ENCODE assay signal across 13 mouse cellular contexts in the genomic region with DNA sequence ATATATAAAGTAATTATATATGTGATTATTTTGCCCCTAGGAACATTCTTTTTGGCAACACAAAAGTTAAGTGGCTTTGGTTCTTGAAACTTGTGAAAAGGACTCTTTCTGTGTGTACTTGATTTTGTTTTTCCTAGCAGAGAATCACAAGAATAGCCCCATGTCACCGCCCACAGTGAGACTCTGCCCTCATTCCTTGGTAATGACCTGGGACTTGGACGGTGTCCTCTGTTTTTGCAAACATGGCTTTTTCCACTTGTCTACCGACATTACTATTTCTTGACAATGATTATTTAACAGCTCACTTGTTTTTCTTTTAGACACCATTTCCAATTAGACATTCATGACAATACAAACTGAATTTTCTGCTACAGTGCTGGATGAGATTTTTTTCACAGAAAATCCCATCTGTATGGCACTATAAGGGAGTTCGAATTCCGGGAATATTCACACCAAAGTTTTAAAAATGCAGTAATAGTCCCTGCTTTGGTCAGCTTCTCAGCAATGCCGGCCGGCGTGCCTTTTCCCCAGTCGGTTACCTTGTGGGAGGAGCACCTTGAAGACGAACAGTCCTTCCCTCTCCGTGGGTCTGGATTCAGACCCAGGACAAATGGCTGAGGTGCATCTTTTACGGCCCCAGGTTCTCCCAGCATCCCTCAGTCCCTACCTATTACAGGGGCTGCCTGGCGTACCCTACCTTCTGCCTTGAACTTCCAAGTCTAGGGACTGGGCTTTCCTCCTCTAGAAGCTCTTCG. TPM values are rescaled to one million over a fixed set of nuclear protein-coding genes. Genes with fewer than 3 reads are reported as not detected.
DNase-seq lines count a peak whose midpoint lies in the region; ATAC-seq and TF ChIP-seq lines count a peak whose summit lies in the region.
"Had no signal": no experiment of that assay in that cellular context is flagged by ENCODE, and none has a peak within 500 bp of the region (broad histone marks: within the 10 kb centered on the region; RNA-seq: fewer than 3 reads in every experiment).

No protein-coding gene starts in this region.

- no peak overlapping the region for H3K9ac ChIP-seq in liver, adult 2 months (ENCODE audit: low read depth, low read length)
- no peak overlapping the region for H3K9ac ChIP-seq in liver, postnatal 0 days (replicated peaks)
- H3K9ac ChIP-seq in kidney, postnatal 0 days (ENCODE audit: low read depth, low read length), result no peak overlapping the region
- H3K9ac ChIP-seq in intestine, postnatal 0 days (ENCODE audit: low read depth, low read length), result no peak overlapping the region
- H3K9ac ChIP-seq: embryonic facial prominence, embryonic 13.5 days; forebrain, embryonic 15.5 days; stomach, embryonic 15.5 days had no signal

- no peaks in the 10 kb centered on the region for H3K36me3 ChIP-seq in liver, adult 2 months (ENCODE audit: control insufficient read depth, insufficient read depth, low read length)
- no peaks in the 10 kb centered on the region for H3K36me3 ChIP-seq in liver, postnatal 0 days (replicated peaks; ENCODE audit: insufficient read depth, low read length)
- no peaks in the 10 kb centered on the region for H3K36me3 ChIP-seq in kidney, postnatal 0 days (ENCODE audit: insufficient read depth, low read length)
- H3K36me3 ChIP-seq in intestine, postnatal 0 days (ENCODE audit: control insufficient read depth, insufficient read depth), result no peaks in the 10 kb centered on the region
- H3K36me3 ChIP-seq: embryonic facial prominence, embryonic 13.5 days; forebrain, embryonic 15.5 days; stomach, embryonic 15.5 days had no signal

- no peak for TF ChIP-seq CTCF in liver, adult 2 months (IDR thresholded peaks at IDR 0.05; ENCODE audit: low read depth, low read length)
- TF ChIP-seq CTCF in liver, postnatal 0 days (IDR thresholded peaks at IDR 0.05; ENCODE audit: low read depth), result no peak
- no peak for TF ChIP-seq CTCF in kidney, postnatal 0 days (IDR thresholded peaks at IDR 0.05; ENCODE audit: low read depth)
- TF ChIP-seq CTCF in intestine, postnatal 0 days (IDR thresholded peaks at IDR 0.05; ENCODE audit: low read depth), result no peak

- H3K79me2 ChIP-seq in liver, adult 2 months (ENCODE audit: control insufficient read depth, insufficient read depth, low read length), result no peaks in the 10 kb centered on the region

- ATAC-seq in liver, postnatal 0 days, result no peak
- ATAC-seq in kidney, postnatal 0 days (replicated peaks; ENCODE audit: low FRiP score, low read depth), result peak; percentile 67; the same call in 1 of the 2 replicates
- ATAC-seq in intestine, postnatal 0 days, result no peak

- H3K27me3 ChIP-seq in liver, adult 2 months (ENCODE audit: control insufficient read depth, insufficient read depth, low read length), result no peaks in the 10 kb centered on the region
- H3K27me3 ChIP-seq in liver, postnatal 0 days (ENCODE audit: insufficient read depth, low read length), result no peaks in the 10 kb centered on the region
- no peaks in the 10 kb centered on the region for H3K27me3 ChIP-seq in kidney, postnatal 0 days (ENCODE audit: insufficient read depth, low read length)
- no peaks in the 10 kb centered on the region for H3K27me3 ChIP-seq in intestine, postnatal 0 days (replicated peaks; ENCODE audit: control insufficient read depth, insufficient read depth, low read length)
- H3K27me3 ChIP-seq: embryonic facial prominence, embryonic 13.5 days; forebrain, embryonic 15.5 days; stomach, embryonic 15.5 days had no signal

- 66% methylated on average over 14 of the region's 14 CpGs for WGBS in liver, adult 2 months
- WGBS in liver, postnatal 0 days (ENCODE audit: insufficient replicate concordance), result 69% methylated on average over 14 of the region's 14 CpGs
- WGBS in kidney, postnatal 0 days, result 62% methylated on average over 14 of the region's 14 CpGs
- WGBS in intestine, postnatal 0 days, result 67% methylated on average over 14 of the region's 14 CpGs

- TF ChIP-seq EP300 in liver, postnatal 0 days (IDR thresholded peaks at IDR 0.05; ENCODE audit: low read depth), result no peak

- peak; percentile 78 for DNase-seq in liver, adult 2 months (ENCODE audit: extremely low read depth, low read depth, low spot score)
- no peak for DNase-seq in liver, postnatal 0 days
- DNase-seq in gastrocnemius, postnatal 14 days, result peak; percentile 37
- DNase-seq in kidney, postnatal 0 days (ENCODE audit: low spot score), result peak; percentile 27
- DNase-seq in lung, postnatal 36 days, result peak; percentile 53
- DNase-seq in adrenal gland, adult 2 months, result no peak
- DNase-seq in left cerebral cortex, postnatal 36 days (ENCODE audit: low spot score in 2 of 2), result no peak
- DNase-seq: cerebellum, postnatal 10 days had no signal

- TF ChIP-seq POLR2A in liver, adult 2 months (IDR thresholded peaks at IDR 0.05; ENCODE audit: extremely low read depth, insufficient read depth, low read length), result no peak

- H3K9me3 ChIP-seq in liver, postnatal 0 days (ENCODE audit: low read length), result no peaks in the 10 kb centered on the region
- H3K9me3 ChIP-seq in kidney, postnatal 0 days (replicated peaks; ENCODE audit: low read length), result no peaks in the 10 kb centered on the region
- H3K9me3 ChIP-seq in intestine, postnatal 0 days (ENCODE audit: control insufficient read depth), result no peaks in the 10 kb centered on the region
- H3K9me3 ChIP-seq: embryonic facial prominence, embryonic 13.5 days; forebrain, embryonic 15.5 days; stomach, embryonic 15.5 days had no signal

- intact Hi-C loops in gastrocnemius, postnatal 14 days (cut with DNase I; ENCODE audit: low total_unique reads), result no loop called here
- intact Hi-C loops in left cerebral cortex, postnatal 36 days (cut with DNase I), result no loop called here

- no peak overlapping the region for H3K27ac ChIP-seq in liver, adult 2 months (replicated peaks; ENCODE audit: insufficient read depth, low read depth, low read length)
- H3K27ac ChIP-seq in liver, postnatal 0 days (ENCODE audit: low read depth), result no peak overlapping the region
- no peak overlapping the region; the same call in 1 of the 2 replicates for H3K27ac ChIP-seq in kidney, postnatal 0 days
- no peak overlapping the region for H3K27ac ChIP-seq in intestine, postnatal 0 days (ENCODE audit: low read depth, low read length)
- H3K27ac ChIP-seq: embryonic facial prominence, embryonic 13.5 days; forebrain, embryonic 15.5 days; stomach, embryonic 15.5 days had no signal

- no peak overlapping the region for H3K4me2 ChIP-seq in liver, postnatal 0 days (ENCODE audit: low read depth, low read length)
- no peak overlapping the region for H3K4me2 ChIP-seq in kidney, postnatal 0 days (ENCODE audit: low read length)
- H3K4me2 ChIP-seq in intestine, postnatal 0 days (replicated peaks; ENCODE audit: low read depth), result no peak overlapping the region
- H3K4me2 ChIP-seq: embryonic facial prominence, embryonic 13.5 days; forebrain, embryonic 15.5 days; stomach, embryonic 15.5 days had no signal

- peaks cover 4% of the 10 kb centered on the region; the same call in 1 of the 2 replicates for H3K4me1 ChIP-seq in liver, adult 2 months (ENCODE audit: control insufficient read depth, insufficient read depth, low read length)
- no peaks in the 10 kb centered on the region for H3K4me1 ChIP-seq in liver, postnatal 0 days (ENCODE audit: insufficient read depth)
- H3K4me1 ChIP-seq in kidney, postnatal 0 days (replicated peaks; ENCODE audit: insufficient read depth, low read length), result no peaks in the 10 kb centered on the region
- H3K4me1 ChIP-seq in intestine, postnatal 0 days (replicated peaks; ENCODE audit: control insufficient read depth, insufficient read depth, low read length), result no peaks in the 10 kb centered on the region
- H3K4me1 ChIP-seq: embryonic facial prominence, embryonic 13.5 days; stomach, embryonic 15.5 days had no signal

- H3K4me3 ChIP-seq in liver, adult 2 months (ENCODE audit: insufficient read depth, low read depth, low read length), result no peak overlapping the region
- H3K4me3 ChIP-seq in liver, postnatal 0 days (ENCODE audit: low read depth, low read length), result no peak overlapping the region
- H3K4me3 ChIP-seq in kidney, postnatal 0 days (replicated peaks; ENCODE audit: low read depth, low read length), result no peak overlapping the region
- no peak overlapping the region for H3K4me3 ChIP-seq in intestine, postnatal 0 days (ENCODE audit: low read depth, low read length)
- H3K4me3 ChIP-seq: embryonic facial prominence, embryonic 13.5 days; forebrain, embryonic 15.5 days; stomach, embryonic 15.5 days had no signal

RNA-seq across cellular contexts. Expression of gene Pcolce2, which starts 22.4 kb away (rescaled TPM):
- total RNA-seq in liver, adult 2 months (2014; rRNA removed), result 1.0 and 1.3 TPM in 2 replicates
- polyA plus RNA-seq in liver, adult 2 months (2012; rRNA removed), result 0.16 and 0.27 TPM in 2 replicates
- 15.7 and 20.6 TPM in 2 replicates for polyA plus RNA-seq in liver, postnatal 0 days (2015; fragmentation: Nextera tagmentation; extraction: Ambion mirVana)
- total RNA-seq in gastrocnemius, postnatal 14 days (2021), result 1 to 10 TPM; 7.4 to 9.9 TPM
- 0.88 and 1.5 TPM in 2 replicates for polyA plus RNA-seq in kidney, postnatal 0 days (2015; fragmentation: Nextera tagmentation; extraction: Ambion mirVana)
- 1 to 10 TPM; 5.6 to 8.0 TPM for total RNA-seq in adrenal gland, adult 2 months (2021)
- polyA plus RNA-seq in adrenal gland, adult 2 months (2012; rRNA removed), result 0.18 and 0.34 TPM in 2 replicates
- 1 to 10 TPM; 1.7 to 1.8 TPM for total RNA-seq in left cerebral cortex, postnatal 36 days (2021)
- 0.16 and 0.43 TPM in 2 replicates for polyA plus RNA-seq in intestine, postnatal 0 days (2015; fragmentation: Nextera tagmentation; extraction: Ambion mirVana)
- total RNA-seq: neutrophil, adult 5-6 weeks had no signal

RNA-seq across cellular contexts. Expression of gene Paqr9, which starts 55.6 kb away (rescaled TPM):
- 56.1 and 56.8 TPM in 2 replicates for total RNA-seq in liver, adult 2 months (2014; rRNA removed)
- polyA plus RNA-seq in liver, adult 2 months (2012; rRNA removed), result 107 and 154 TPM in 2 replicates
- polyA plus RNA-seq in liver, postnatal 0 days (2015; fragmentation: Nextera tagmentation; extraction: Ambion mirVana), result 63.6 and 68.7 TPM in 2 replicates
- total RNA-seq in gastrocnemius, postnatal 14 days (2021), result 1 to 10 TPM; 4.5 to 4.8 TPM
- polyA plus RNA-seq in kidney, postnatal 0 days (2015; fragmentation: Nextera tagmentation; extraction: Ambion mirVana), result 2.8 TPM in 2 replicates
- 10 to 100 TPM; 10.4 to 12.1 TPM for total RNA-seq in adrenal gland, adult 2 months (2021)
- 14.2 and 23.5 TPM in 2 replicates for polyA plus RNA-seq in adrenal gland, adult 2 months (2012; rRNA removed)
- total RNA-seq in left cerebral cortex, postnatal 36 days (2021), result 10 to 100 TPM; 35.4 to 37.0 TPM
- polyA plus RNA-seq in intestine, postnatal 0 days (2015; fragmentation: Nextera tagmentation; extraction: Ambion mirVana), result 22.1 and 23.2 TPM in 2 replicates

Comparison
In these comparisons a context has a peak if more than half of its experiments do, and no peak if none do; other contexts are left out.
1. DNase-seq: peak in liver, adult 2 months (single experiment), gastrocnemius, postnatal 14 days (single experiment), kidney, postnatal 0 days (single experiment) and lung, postnatal 36 days (single experiment); none in liver, postnatal 0 days (single experiment), adrenal gland, adult 2 months (single experiment) and left cerebral cortex, postnatal 36 days (0 of 2).